Comparison of ENCODE assay signal across 30 mouse cellular contexts in the genomic region with DNA sequence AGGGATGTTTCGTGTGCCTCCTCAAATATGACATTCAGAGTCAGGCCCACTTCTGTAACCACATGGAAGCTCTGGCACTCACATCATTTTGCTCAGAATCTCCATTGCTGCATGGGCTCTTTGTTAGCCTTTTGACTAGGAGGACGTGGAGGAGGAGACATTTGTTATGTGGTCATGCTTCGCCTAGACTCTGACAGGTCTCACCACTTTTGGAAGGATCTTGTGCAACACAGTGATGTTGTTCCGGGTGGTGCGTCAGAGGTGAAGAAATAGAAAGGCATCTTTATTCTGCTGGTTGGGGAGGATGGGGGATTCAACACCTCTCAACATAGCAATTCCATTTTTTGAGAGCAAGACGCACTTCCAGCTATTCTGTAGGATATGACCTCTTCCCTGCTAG. TPM values are rescaled to one million over a fixed set of nuclear protein-coding genes. Genes with fewer than 3 reads are reported as not detected.
DNase-seq lines count a peak whose midpoint lies in the region; TF ChIP-seq lines count a peak whose summit lies in the region.
"Had no signal": no experiment of that assay in that cellular context is flagged by ENCODE, and none has a peak within 500 bp of the region (broad histone marks: within the 10 kb centered on the region; RNA-seq: fewer than 3 reads in every experiment).

No protein-coding gene starts in this region.

- 77% methylated on average over 6 of the region's 6 CpGs for WGBS in lung, adult 2 months

- TF ChIP-seq POLR2A in lung, adult 2 months (IDR thresholded peaks at IDR 0.05; ENCODE audit: borderline replicate concordance, extremely low read depth, low read depth, low read length), result no peak

- H3K4me3 ChIP-seq in lung, adult 2 months (replicated peaks; ENCODE audit: extremely low read depth, low read depth, low read length), result no peak overlapping the region
- peak overlapping the region; percentile 33 for H3K4me3 ChIP-seq in megakaryocyte, embryonic 14.5 days (replicated peaks)
- H3K4me3 ChIP-seq: erythroblast, embryonic 14.5 days; forebrain, embryonic 12.5 days; heart, adult 2 months; heart, embryonic 13.5 days; hindbrain, embryonic 10.5 days; hindbrain, embryonic 15.5 days; left cerebral cortex, adult 2 months; liver, embryonic 12.5 days; midbrain, embryonic 12.5 days; neural tube, embryonic 13.5 days had no signal

- peaks cover 3% of the 10 kb centered on the region for H3K4me1 ChIP-seq in lung, adult 2 months (ENCODE audit: control insufficient read depth, insufficient read depth, low read length)
- H3K4me1 ChIP-seq in megakaryocyte, embryonic 14.5 days, result peaks cover 94% of the 10 kb centered on the region
- H3K4me1 ChIP-seq: forebrain, embryonic 12.5 days; hindbrain, embryonic 10.5 days; hindbrain, embryonic 15.5 days; neural tube, embryonic 13.5 days had no signal

- peaks cover 5% of the 10 kb centered on the region for H3K36me3 ChIP-seq in megakaryocyte, embryonic 14.5 days (replicated peaks; ENCODE audit: low read length)
- H3K36me3 ChIP-seq: forebrain, embryonic 12.5 days; G1E; heart, embryonic 13.5 days; hindbrain, embryonic 10.5 days; hindbrain, embryonic 15.5 days; liver, embryonic 12.5 days; midbrain, embryonic 12.5 days; neural tube, embryonic 13.5 days had no signal

- no peaks in the 10 kb centered on the region for H3K9me3 ChIP-seq in megakaryocyte, embryonic 14.5 days
- H3K9me3 ChIP-seq: forebrain, embryonic 12.5 days; G1E; heart, embryonic 13.5 days; hindbrain, embryonic 10.5 days; hindbrain, embryonic 15.5 days; liver, embryonic 12.5 days; midbrain, embryonic 12.5 days; neural tube, embryonic 13.5 days had no signal

- peak; percentile 31 for DNase-seq in lung, postnatal 25 days (ENCODE audit: low spot score)
- no peak for DNase-seq in lung, adult 2 months
- DNase-seq in fibroblast of lung, adult 2 months (ENCODE audit: low read depth), result peak; percentile 53
- DNase-seq in right cerebral cortex, adult 18-20 months, result no peak
- DNase-seq in adrenal gland, adult (ENCODE audit: inconsistent age in 2 of 2, low spot score in 1 of 2), result no peak
- no peak for DNase-seq in c-Kit-positive CD71-positive TER-119-positive erythroid progenitor cells, embryonic 14.5 days (ENCODE audit: low spot score)
- DNase-seq: adrenal gland, postnatal 14 days; cerebellum, adult 18-20 months; cerebellum, postnatal 10 days; forebrain, postnatal 0 days; gastrocnemius, postnatal 14 days; heart, postnatal 10 days; kidney, adult 11 months; kidney, postnatal 14 days; liver, postnatal 0 days; retina, postnatal 1 day; right cerebral cortex, postnatal 25 days; thymus, postnatal 14 days had no signal

- no peaks in the 10 kb centered on the region for H3K27me3 ChIP-seq in megakaryocyte, embryonic 14.5 days (replicated peaks)
- H3K27me3 ChIP-seq: heart, embryonic 13.5 days; hindbrain, embryonic 15.5 days; liver, embryonic 12.5 days; midbrain, embryonic 12.5 days; neural tube, embryonic 13.5 days had no signal

- no peak for TF ChIP-seq CTCF in lung, adult 2 months (IDR thresholded peaks at IDR 0.05; ENCODE audit: insufficient read depth, low read length)

RNA-seq across cellular contexts. Expression of gene Slain2, which starts 6.7 kb away (rescaled TPM):
- polyA plus RNA-seq in lung, adult 2 months (2012; rRNA removed), result 21.9 and 35.1 TPM in 2 replicates
- 23.7 and 28.9 TPM in 2 replicates for polyA plus RNA-seq in megakaryocyte, embryonic 14.5 days (2012; ENCODE audit: insufficient read depth, low replicate concordance)

RNA-seq across cellular contexts. Expression of gene Tec, which starts 39.1 kb away (rescaled TPM):
- 3.0 and 4.2 TPM in 2 replicates for polyA plus RNA-seq in lung, adult 2 months (2012; rRNA removed)
- 0.80 and 4.6 TPM in 2 replicates for polyA plus RNA-seq in megakaryocyte, embryonic 14.5 days (2012; ENCODE audit: insufficient read depth, low replicate concordance)
- polyA plus RNA-seq: erythroblast, embryonic 14.5 days had no signal

Comparison
In these comparisons a context has a peak if more than half of its experiments do, and no peak if none do; other contexts are left out.
1. DNase-seq: peak in lung, postnatal 25 days (single experiment) and fibroblast of lung, adult 2 months (single experiment); none in lung, adult 2 months (single experiment), right cerebral cortex, adult 18-20 months (single experiment), adrenal gland, adult (0 of 2) and c-Kit-positive CD71-positive TER-119-positive erythroid progenitor cells, embryonic 14.5 days (single experiment).